Mouse (Mus musculus) embryonic facial prominence, embryonic 15.5 days (tissue): ENCODE data around the gene Gm10401. TPM values are rescaled to one million over a fixed set of nuclear protein-coding genes. Genes with fewer than 3 reads are reported as not detected.
"Not testable (repeated sequence)": the region's sequence is repeated elsewhere in the genome, so short reads cannot be mapped to it uniquely, and the experiment has no call there.

Experiments used
- ATAC-seq: fragments of 200-750 bp; cut with Nextera tagmentation; 2 replicates; pipeline ENCODE4 v1.8.0; 2017; ENCODE audit warnings: low read depth, moderate TSS enrichment; ENCODE audit not compliant: insufficient number of reproducible peaks, low FRiP score, low TSS enrichment
- H3K27ac ChIP-seq: fragments of 300-500 bp; sonication (generic); replicated peaks from 2 replicates; pipeline ENCODE4 v1.5.1; 2015; ENCODE audit warnings: mild to moderate bottlenecking, inconsistent platforms
- H3K27me3 ChIP-seq: fragments of 300-500 bp; sonication (generic); 2 replicates; pipeline ENCODE4 v1.6.1; 2015; ENCODE audit warnings: inconsistent platforms
- H3K36me3 ChIP-seq: fragments of 300-500 bp; sonication (generic); 2 replicates; pipeline ENCODE4 v1.6.1; 2015; ENCODE audit warnings: mild to moderate bottlenecking, inconsistent platforms
- H3K4me1 ChIP-seq: fragments of 300-500 bp; sonication (generic); 2 replicates; pipeline ENCODE4 v1.6.1; 2015; ENCODE audit warnings: inconsistent platforms
- H3K4me2 ChIP-seq: fragments of 300-500 bp; sonication (generic); replicated peaks from 2 replicates; pipeline ENCODE4 v1.6.1; 2015; ENCODE audit warnings: mild to moderate bottlenecking, inconsistent platforms
- H3K4me3 ChIP-seq: fragments of 300-500 bp; sonication (generic); replicated peaks from 2 replicates; pipeline ENCODE4 v1.5.1; 2015; ENCODE audit warnings: mild to moderate bottlenecking, inconsistent platforms
- H3K9ac ChIP-seq: fragments of 300-500 bp; sonication (generic); 2 replicates; pipeline ENCODE4 v1.6.1; 2015; ENCODE audit warnings: inconsistent platforms
- H3K9me3 ChIP-seq: fragments of 300-500 bp; sonication (generic); replicated peaks from 2 replicates; pipeline ENCODE4 v1.6.1; 2016; ENCODE audit warnings: inconsistent platforms
- WGBS: fragments of 180-500 bp; shearing (Covaris S2); methylation state at CpG from one replicate; pipeline ENCODE4 v1.1.7; 2015; 5-methylcytosine and 5-hydroxymethylcytosine counted together
- polyA plus RNA-seq: library from polyadenylated mRNA; unstranded; fragments of >200 nt; fragmentation: Nextera tagmentation; extraction: Ambion mirVana; gene quantifications from 2 replicates; pipeline ENCODE4 v1.2.1, GENCODE M21; 2015

Gm10401 gene
- polyA plus RNA-seq, 1 experiment from 2014 or later, result 39.7 TPM

GRCm38 (mm10) chr5:115117467-115117866 lies 19.4 kb upstream of the Gm10401 start:
- no peak for ATAC-seq
- Histone ChIP-seq H3K4me3 (no peak overlapping the region), H3K4me2 (no peak overlapping the region), H3K27me3 (no peaks in the 10 kb centered on the region), H3K9me3 (no peaks in the 10 kb centered on the region), H3K4me1 (no peaks in the 10 kb centered on the region), H3K36me3 (peaks cover 26% of the 10 kb centered on the region), H3K27ac (no peak overlapping the region), H3K9ac (no peak overlapping the region)
- 94% methylated on average over 13 of the region's 13 CpGs for WGBS

DNA sequence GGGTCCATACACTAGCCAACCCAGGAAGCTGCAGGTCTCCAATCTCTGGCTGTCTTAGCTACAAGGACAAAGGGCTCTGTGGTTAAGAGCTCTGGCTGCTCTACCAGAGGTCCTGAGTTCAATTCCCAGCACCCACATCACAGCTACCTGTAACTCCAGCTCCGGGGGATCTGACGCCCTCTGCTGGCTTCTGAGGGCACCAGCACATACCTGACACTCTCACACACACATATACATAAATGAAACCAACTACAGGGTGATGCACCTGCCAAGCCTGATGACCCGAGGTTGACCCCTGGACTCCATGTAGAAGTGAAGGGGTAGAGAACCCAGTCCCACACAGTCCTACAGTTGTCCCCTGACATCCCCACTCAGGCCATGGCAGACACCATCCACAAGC lies 18.3 kb upstream of the Gm10401 start:
- WGBS, result 79% methylated on average over 3 of the region's 3 CpGs

GRCm38 (mm10) chr5:115114501-115114900 lies 16.4 kb upstream of the Gm10401 start:
- Histone ChIP-seq H3K27me3 (no peaks in the 10 kb centered on the region), H3K4me3 (no peak overlapping the region), H3K27ac (no peak overlapping the region), H3K9ac (no peak overlapping the region), H3K4me2 (no peak overlapping the region), H3K4me1 (no peaks in the 10 kb centered on the region), H3K9me3 (no peaks in the 10 kb centered on the region), H3K36me3 (peaks cover 47% of the 10 kb centered on the region)
- 93% methylated on average over 8 of the region's 8 CpGs for WGBS
- no peak for ATAC-seq

More for the DNA sequence above, 18.3 kb upstream of the Gm10401 start:
- ATAC-seq, result no peak
- H3K4me1 ChIP-seq, result no peaks in the 10 kb centered on the region
- no peak overlapping the region for H3K27ac ChIP-seq
- no peaks in the 10 kb centered on the region for H3K27me3 ChIP-seq
- no peak overlapping the region for H3K4me3 ChIP-seq
- no peak overlapping the region for H3K9ac ChIP-seq
- H3K36me3 ChIP-seq, result peaks cover 37% of the 10 kb centered on the region
- H3K9me3 ChIP-seq, result no peaks in the 10 kb centered on the region
- no peak overlapping the region for H3K4me2 ChIP-seq

DNA sequence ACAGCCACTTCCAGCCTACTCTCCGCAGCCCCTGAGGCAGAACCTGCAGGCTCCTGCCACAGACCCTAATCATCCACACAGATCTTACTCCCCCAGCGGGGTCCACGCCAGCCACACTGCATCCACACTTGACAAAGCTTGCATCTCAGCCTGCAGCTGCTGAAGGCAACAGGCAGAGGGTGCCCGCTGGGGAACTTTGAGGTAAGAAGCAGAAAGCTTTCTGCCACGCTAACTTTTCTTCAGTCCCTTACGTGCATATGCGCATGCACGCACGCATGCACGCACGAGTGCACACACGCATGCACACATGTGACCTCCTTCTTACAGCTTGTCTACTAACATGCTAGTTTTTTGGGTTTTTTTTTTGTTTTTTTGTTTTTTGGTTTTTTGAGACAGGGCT lies 15.1 kb upstream of the Gm10401 start:
- ATAC-seq, result no peak
- H3K4me3 ChIP-seq, result no peak overlapping the region
- no peak overlapping the region for H3K9ac ChIP-seq
- 97% methylated on average over 12 of the region's 12 CpGs for WGBS
- H3K27ac ChIP-seq, result no peak overlapping the region
- no peaks in the 10 kb centered on the region for H3K9me3 ChIP-seq
- H3K36me3 ChIP-seq, result peaks cover 47% of the 10 kb centered on the region
- 0 out of 2 replicates have a peak, but pooled peaks cover 1% of the 10 kb centered on the region for H3K4me1 ChIP-seq
- H3K27me3 ChIP-seq, result no peaks in the 10 kb centered on the region
- no peak overlapping the region for H3K4me2 ChIP-seq

DNA sequence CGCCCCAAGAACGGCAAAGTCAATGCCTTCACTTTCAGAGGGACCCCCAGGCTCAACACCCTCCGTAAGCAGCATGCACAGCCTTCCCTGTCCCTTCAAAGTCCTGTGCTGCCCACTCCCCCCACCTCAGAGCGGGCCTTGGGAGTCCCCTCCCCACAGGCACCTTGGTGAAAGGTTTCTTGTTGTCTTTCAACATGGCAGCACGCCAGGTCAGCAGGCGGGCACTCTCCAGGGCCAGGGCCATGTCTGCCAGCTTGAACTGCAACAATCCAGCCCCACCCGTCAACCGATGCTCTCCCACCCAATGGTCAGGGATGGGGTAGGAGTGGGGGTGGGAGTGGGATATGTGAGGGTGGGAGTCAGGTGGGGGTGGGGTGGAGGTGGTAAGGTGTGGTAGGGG lies 13.1 kb upstream of the Gm10401 start:
- Histone ChIP-seq H3K4me2 (no peak overlapping the region), H3K9me3 (no peaks in the 10 kb centered on the region), H3K4me1 (0 out of 2 replicates have a peak, but pooled peaks cover 2% of the 10 kb centered on the region), H3K9ac (no peak overlapping the region), H3K27me3 (no peaks in the 10 kb centered on the region), H3K36me3 (peaks cover 37% of the 10 kb centered on the region), H3K4me3 (no peak overlapping the region), H3K27ac (no peak overlapping the region)
- 87% methylated on average over 8 of the region's 8 CpGs for whole genome bisulfite sequencing
- ATAC-seq, result no peak

- not testable (repeated sequence) for ATAC-seq, H3K27ac ChIP-seq, H3K9me3 ChIP-seq, H3K9ac ChIP-seq, H3K4me3 ChIP-seq, H3K4me2 ChIP-seq, H3K4me1 ChIP-seq, H3K27me3 ChIP-seq
- 98% methylated on average over 23 of the region's 23 CpGs for WGBS
- peaks cover 44% of the 10 kb centered on the region for H3K36me3 ChIP-seq
Observed at GRCm38 (mm10) chr5:115103253-115103652, 5.2 kb upstream of the Gm10401 start.

GRCm38 (mm10) chr5:115102231-115102630 lies 4.1 kb upstream of the Gm10401 start:
- no peak for ATAC-seq
- H3K36me3 ChIP-seq, result peaks cover 50% of the 10 kb centered on the region
- 89% methylated on average over 2 of the region's 2 CpGs for WGBS
- no peak overlapping the region for H3K9ac ChIP-seq
- no peaks in the 10 kb centered on the region for H3K9me3 ChIP-seq
- H3K4me1 ChIP-seq, result no peaks in the 10 kb centered on the region
- no peak overlapping the region for H3K4me3 ChIP-seq
- H3K4me2 ChIP-seq, result no peak overlapping the region
- no peaks in the 10 kb centered on the region for H3K27me3 ChIP-seq
- H3K27ac ChIP-seq, result no peak overlapping the region

DNA sequence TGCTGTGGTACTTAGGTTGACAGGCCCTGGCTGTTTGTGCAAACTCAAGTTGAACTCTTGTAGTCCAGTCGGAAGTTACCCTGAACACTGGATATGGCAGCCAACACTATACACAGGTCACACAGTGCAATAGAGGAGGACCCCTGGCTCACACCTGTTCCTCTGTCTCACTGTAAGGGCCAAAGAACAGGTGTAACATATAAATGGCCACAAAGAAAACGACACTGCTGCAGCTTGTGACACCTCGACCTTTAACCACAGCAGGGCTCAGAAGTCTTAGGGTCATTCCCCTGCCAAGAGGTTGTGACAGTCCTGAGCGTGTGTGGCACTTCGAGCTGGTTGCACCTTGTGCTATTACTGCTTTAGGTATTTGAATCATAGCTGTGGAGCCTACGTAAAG lies 2.4 kb upstream of the Gm10401 start:
- Histone ChIP-seq H3K4me1 (no peaks in the 10 kb centered on the region), H3K9me3 (no peaks in the 10 kb centered on the region), H3K4me2 (no peak overlapping the region), H3K36me3 (peaks cover 67% of the 10 kb centered on the region), H3K4me3 (no peak overlapping the region), H3K27me3 (no peaks in the 10 kb centered on the region), H3K9ac (no peak overlapping the region), H3K27ac (no peak overlapping the region)
- no peak for ATAC-seq
- WGBS, result 73% methylated on average over 6 of the region's 6 CpGs

DNA sequence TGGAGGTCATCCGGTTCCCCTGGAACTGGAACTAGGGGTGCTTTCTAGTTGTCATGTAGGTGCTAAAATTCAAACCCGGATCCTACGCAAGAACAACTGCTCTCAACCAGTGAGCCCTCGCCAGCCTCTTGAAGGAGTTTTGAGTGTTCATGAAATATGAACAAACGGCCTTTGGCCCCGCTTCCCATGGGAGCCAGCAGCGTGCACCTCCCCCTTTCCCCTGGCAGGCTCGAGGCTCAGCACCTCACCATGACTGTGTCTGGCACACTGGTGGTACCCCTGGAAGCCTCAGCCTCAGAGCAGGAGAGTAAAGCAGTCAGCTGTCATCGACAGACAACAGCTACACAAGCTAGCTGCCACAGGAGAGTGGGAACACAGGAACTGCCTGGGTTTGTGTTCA lies 1.9 kb upstream of the Gm10401 start:
- no peak for ATAC-seq
- no peak overlapping the region for H3K9ac ChIP-seq
- no peaks in the 10 kb centered on the region for H3K9me3 ChIP-seq
- H3K27ac ChIP-seq, result no peak overlapping the region
- 80% methylated on average over 9 of the region's 9 CpGs for whole genome bisulfite sequencing
- no peak overlapping the region for H3K4me2 ChIP-seq
- H3K4me3 ChIP-seq, result no peak overlapping the region
- H3K27me3 ChIP-seq, result no peaks in the 10 kb centered on the region
- no peaks in the 10 kb centered on the region for H3K4me1 ChIP-seq
- peaks cover 69% of the 10 kb centered on the region for H3K36me3 ChIP-seq

GRCm38 (mm10) chr5:115099530-115099929 lies 1.4 kb upstream of the Gm10401 start:
- ATAC-seq, result no peak
- 83% methylated on average over 5 of the region's 5 CpGs for WGBS
- Histone ChIP-seq H3K27me3 (no peaks in the 10 kb centered on the region), H3K4me1 (no peaks in the 10 kb centered on the region), H3K9me3 (no peaks in the 10 kb centered on the region), H3K4me2 (no peak overlapping the region), H3K36me3 (peaks cover 72% of the 10 kb centered on the region), H3K9ac (no peak overlapping the region), H3K27ac (no peak overlapping the region), H3K4me3 (no peak overlapping the region)

DNA sequence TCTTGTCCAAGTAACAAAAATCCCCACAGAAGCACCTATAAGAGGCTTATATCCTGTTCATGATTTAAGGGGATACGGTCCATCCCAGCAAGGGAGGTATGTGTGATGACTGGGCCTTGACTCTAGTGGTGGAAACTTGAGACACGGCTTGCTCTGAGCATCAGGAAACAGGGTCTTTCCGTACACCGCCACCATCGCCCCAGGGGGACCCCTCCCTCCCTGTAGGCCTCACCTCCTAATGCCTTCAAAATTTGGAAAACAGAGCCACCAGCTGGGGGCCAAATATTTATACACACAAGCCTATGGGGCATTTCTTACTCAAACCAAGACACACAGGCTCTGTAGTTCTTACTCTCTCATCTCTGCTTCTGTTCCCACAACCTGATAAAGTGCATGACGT lies 6.3 kb downstream of the Gm10401 start:
- 68% methylated on average over 6 of the region's 6 CpGs for WGBS
- H3K4me1 ChIP-seq, result no peaks in the 10 kb centered on the region
- H3K9ac ChIP-seq, result no peak overlapping the region
- H3K9me3 ChIP-seq, result no peaks in the 10 kb centered on the region
- H3K36me3 ChIP-seq, result peaks cover 86% of the 10 kb centered on the region
- no peak overlapping the region for H3K4me2 ChIP-seq
- H3K27ac ChIP-seq, result no peak overlapping the region
- ATAC-seq, result no peak
- no peak overlapping the region for H3K4me3 ChIP-seq
- no peaks in the 10 kb centered on the region for H3K27me3 ChIP-seq

DNA sequence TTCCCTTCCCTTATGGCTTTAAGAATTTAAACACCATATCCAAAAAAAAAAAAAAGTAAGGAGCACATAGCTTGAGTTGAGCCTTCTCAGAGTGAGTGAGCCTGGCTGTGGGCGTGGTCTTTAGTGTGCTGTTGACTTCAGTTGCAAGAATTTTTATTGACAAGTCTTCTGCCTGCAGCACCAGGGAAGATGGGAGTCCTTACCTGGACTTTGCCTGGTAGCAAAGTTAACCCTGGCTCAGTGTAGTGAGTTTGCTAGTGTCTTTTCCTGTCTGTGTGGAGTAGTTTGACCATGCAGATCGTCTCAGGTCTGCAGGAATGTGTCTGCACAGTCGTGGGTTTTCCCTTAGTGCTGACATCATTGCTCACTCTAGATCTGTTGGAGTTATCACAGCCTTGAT lies 7.1 kb downstream of the Gm10401 start:
- H3K27me3 ChIP-seq, result no peaks in the 10 kb centered on the region
- no peak overlapping the region for H3K4me3 ChIP-seq
- no peak for ATAC-seq
- H3K27ac ChIP-seq, result no peak overlapping the region
- H3K36me3 ChIP-seq, result peaks cover 86% of the 10 kb centered on the region
- no peak overlapping the region for H3K9ac ChIP-seq
- no peaks in the 10 kb centered on the region; the same call in 1 of the 2 replicates for H3K4me1 ChIP-seq
- H3K4me2 ChIP-seq, result no peak overlapping the region
- no peaks in the 10 kb centered on the region for H3K9me3 ChIP-seq
- WGBS, result 71% methylated on average over 3 of the region's 3 CpGs
